Comparison of ENCODE assay signal across 26 mouse cellular contexts in genomic region chr5:133586492-133586891, GRCm38 (mm10).
"Had no signal": no experiment of that assay in that cellular context is flagged by ENCODE, and none has a peak within 500 bp of the region (broad histone marks: within the 10 kb centered on the region; RNA-seq: fewer than 3 reads in every experiment).

No protein-coding gene starts in this region.

- H3K4me1 ChIP-seq: heart, embryonic 10.5 days; heart, embryonic 12.5 days; hindbrain, embryonic 10.5 days; hindbrain, embryonic 12.5 days; hindbrain, embryonic 15.5 days; kidney, embryonic 15.5 days; limb, embryonic 13.5 days; limb, embryonic 15.5 days; liver, embryonic 13.5 days; liver, embryonic 15.5 days had no signal

- H3K27me3 ChIP-seq: hindbrain, embryonic 12.5 days; hindbrain, embryonic 15.5 days; kidney, embryonic 15.5 days; limb, embryonic 13.5 days; liver, embryonic 13.5 days; liver, embryonic 15.5 days had no signal

- ATAC-seq: hindbrain, postnatal 0 days; intestine, embryonic 16.5 days; liver, postnatal 0 days had no signal

- DNase-seq: gastrocnemius, adult 2 months; gastrocnemius, postnatal 10 days; gastrocnemius, postnatal 25 days; heart, adult 18-20 months; heart, postnatal 10 days; heart, postnatal 4 days; kidney, adult 11 months; kidney, adult 2 months; kidney, adult 9 months; kidney, postnatal 14 days; kidney, postnatal 36 days; left cerebral cortex, postnatal 4 days; liver, embryonic 13.5 days; liver, postnatal 0 days had no signal

- H3K4me3 ChIP-seq: gastrocnemius, adult 2 months; heart, embryonic 10.5 days; heart, embryonic 12.5 days; hindbrain, embryonic 10.5 days; hindbrain, embryonic 12.5 days; hindbrain, embryonic 15.5 days; kidney, embryonic 15.5 days; limb, embryonic 13.5 days; limb, embryonic 15.5 days; liver, embryonic 13.5 days; liver, embryonic 15.5 days had no signal

- H3K9ac ChIP-seq: heart, embryonic 12.5 days; hindbrain, embryonic 12.5 days; hindbrain, embryonic 15.5 days; kidney, embryonic 15.5 days; limb, embryonic 13.5 days; limb, embryonic 15.5 days; liver, embryonic 13.5 days; liver, embryonic 15.5 days; liver, postnatal 0 days had no signal

- H3K9me3 ChIP-seq: heart, embryonic 10.5 days; heart, embryonic 12.5 days; hindbrain, embryonic 10.5 days; hindbrain, embryonic 12.5 days; hindbrain, embryonic 15.5 days; kidney, embryonic 15.5 days; limb, embryonic 13.5 days; limb, embryonic 15.5 days; liver, embryonic 13.5 days; liver, embryonic 15.5 days had no signal

- H3K36me3 ChIP-seq: heart, embryonic 10.5 days; heart, embryonic 12.5 days; hindbrain, embryonic 10.5 days; hindbrain, embryonic 12.5 days; hindbrain, embryonic 15.5 days; kidney, embryonic 15.5 days; limb, embryonic 13.5 days; limb, embryonic 15.5 days; liver, embryonic 13.5 days; liver, embryonic 15.5 days had no signal

- H3K4me2 ChIP-seq: heart, embryonic 12.5 days; hindbrain, embryonic 12.5 days; hindbrain, embryonic 15.5 days; kidney, embryonic 15.5 days; limb, embryonic 13.5 days; limb, embryonic 15.5 days; liver, embryonic 13.5 days; liver, embryonic 15.5 days had no signal

- H3K27ac ChIP-seq: gastrocnemius, adult 2 months; heart, embryonic 10.5 days; hindbrain, embryonic 10.5 days; hindbrain, embryonic 12.5 days; hindbrain, embryonic 15.5 days; hindbrain, postnatal 0 days; kidney, embryonic 15.5 days; kidney, postnatal 0 days; limb, embryonic 13.5 days; limb, embryonic 15.5 days; liver, embryonic 13.5 days; liver, embryonic 15.5 days had no signal
